In the genomic region with DNA sequence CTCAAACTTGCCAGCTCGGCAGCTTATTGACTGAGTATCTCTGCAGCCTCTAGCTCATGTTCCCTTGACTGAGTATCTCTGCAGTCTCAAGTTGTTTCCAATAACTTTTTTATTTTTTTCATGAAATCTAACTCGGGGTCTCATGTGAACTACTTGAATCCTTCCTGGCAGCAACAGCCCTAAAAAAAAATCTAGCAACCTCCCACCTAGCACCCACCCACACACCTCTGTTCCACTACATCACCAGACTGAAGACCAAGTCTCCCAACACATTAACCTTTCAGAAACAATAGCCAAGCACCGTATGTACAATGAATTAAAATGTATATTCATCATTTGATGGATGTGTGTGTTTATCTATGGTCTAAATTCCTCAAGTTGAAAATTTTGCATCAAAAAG, we compare ENCODE assay signal across 21 mouse cellular contexts.
"Had no signal": no experiment of that assay in that cellular context is flagged by ENCODE, and none has a peak within 500 bp of the region (broad histone marks: within the 10 kb centered on the region; RNA-seq: fewer than 3 reads in every experiment).

No protein-coding gene starts in this region.

- DNase-seq: forebrain, postnatal 0 days; gastrocnemius, postnatal 14 days; gastrocnemius, postnatal 36 days; heart, adult 2 months; heart, postnatal 14 days; heart, postnatal 36 days; kidney, adult 11 months; kidney, adult 2 months; kidney, adult 9 months; kidney, postnatal 14 days; kidney, postnatal 36 days; layer of hippocampus, adult 9-11 months; layer of hippocampus, postnatal 36 days; left cerebral cortex, postnatal 4 days had no signal

- H3K4me1 ChIP-seq: heart, embryonic 15.5 days; hindbrain, embryonic 13.5 days; hindbrain, embryonic 15.5 days; kidney, embryonic 15.5 days; limb, embryonic 13.5 days; limb, embryonic 15.5 days had no signal

- H3K4me3 ChIP-seq: heart, adult 2 months; heart, embryonic 13.5 days; heart, embryonic 15.5 days; hindbrain, embryonic 13.5 days; hindbrain, embryonic 15.5 days; kidney, embryonic 15.5 days; limb, embryonic 13.5 days; limb, embryonic 15.5 days had no signal
